Comparison of ENCODE assay signal across 8 mouse cellular contexts in genomic region chr7:12897655-12898410, GRCm38 (mm10). TPM values are rescaled to one million over a fixed set of nuclear protein-coding genes. Genes with fewer than 3 reads are reported as not detected.
A peak's percentile ranks its signal among the peaks of the same experiment; 100 is the strongest.
DNase-seq lines count a peak whose midpoint lies in the region; ATAC-seq lines count a peak whose summit lies in the region.

TSS of gene Zscan22 (plus strand) at chr7:12897815.

- peak within 1 kb of the TSS; percentile 68 for H3K4me2 ChIP-seq in heart, embryonic 13.5 days
- peak within 1 kb of the TSS; percentile 69 for H3K4me2 ChIP-seq in liver, embryonic 12.5 days
- peak within 1 kb of the TSS; percentile 54 for H3K4me2 ChIP-seq in stomach, embryonic 15.5 days

- 0 out of 2 replicates have a peak within 1 kb of the TSS, but pooled peaks have one; percentile 8 for H3K27ac ChIP-seq in brown adipose tissue, adult 24 weeks (replicated peaks; ENCODE audit: low read depth, low read length)
- peak within 1 kb of the TSS; percentile 63; the same call in 1 of the 2 replicates for H3K27ac ChIP-seq in heart, embryonic 13.5 days (replicated peaks)
- H3K27ac ChIP-seq in liver, embryonic 12.5 days = peak within 1 kb of the TSS; percentile 45; the same call in 1 of the 2 replicates
- H3K27ac ChIP-seq in stomach, embryonic 15.5 days = peak within 1 kb of the TSS; percentile 12; the same call in 1 of the 2 replicates

- DNase-seq in CD4-positive, CD25-positive, alpha-beta regulatory T cell, adult 2 months (ENCODE audit: low read depth, low spot score) = peak; percentile 89
- DNase-seq in fat pad, adult 2 months (ENCODE audit: extremely low read depth, low read depth, low spot score) = peak; percentile 68
- DNase-seq in kidney, postnatal 10 days = peak; percentile 94
- DNase-seq in natural killer cell, adult 2 months (ENCODE audit: low spot score in 2 of 2) = peak; percentile 75 to 80

- H3K36me3 ChIP-seq in heart, embryonic 13.5 days = peaks cover 12% of the 10 kb centered on the region
- peaks cover 12% of the 10 kb centered on the region for H3K36me3 ChIP-seq in liver, embryonic 12.5 days
- no peaks in the 10 kb centered on the region for H3K36me3 ChIP-seq in stomach, embryonic 15.5 days

- H3K4me1 ChIP-seq in brown adipose tissue, adult 24 weeks (ENCODE audit: control insufficient read depth, insufficient read depth, insufficient read length, low read length) = no peaks in the 10 kb centered on the region
- H3K4me1 ChIP-seq in heart, embryonic 13.5 days = peaks cover 8% of the 10 kb centered on the region
- H3K4me1 ChIP-seq in liver, embryonic 12.5 days = peaks cover 14% of the 10 kb centered on the region
- peaks cover 6% of the 10 kb centered on the region; the same call in 1 of the 2 replicates for H3K4me1 ChIP-seq in stomach, embryonic 15.5 days

- H3K9ac ChIP-seq in heart, embryonic 13.5 days = peak within 1 kb of the TSS; percentile 88
- H3K9ac ChIP-seq in liver, embryonic 12.5 days = peak within 1 kb of the TSS; percentile 73
- peak within 1 kb of the TSS; percentile 69 for H3K9ac ChIP-seq in stomach, embryonic 15.5 days

- no peaks in the 10 kb centered on the region for H3K9me3 ChIP-seq in heart, embryonic 13.5 days
- H3K9me3 ChIP-seq in liver, embryonic 12.5 days (replicated peaks) = no peaks in the 10 kb centered on the region
- H3K9me3 ChIP-seq in stomach, embryonic 15.5 days = no peaks in the 10 kb centered on the region

- no peaks in the 10 kb centered on the region for H3K27me3 ChIP-seq in heart, embryonic 13.5 days (replicated peaks)
- no peaks in the 10 kb centered on the region for H3K27me3 ChIP-seq in liver, embryonic 12.5 days (replicated peaks)
- no peaks in the 10 kb centered on the region for H3K27me3 ChIP-seq in stomach, embryonic 15.5 days (replicated peaks)

- ATAC-seq in heart, embryonic 13.5 days (ENCODE audit: extremely low read depth, insufficient number of reproducible peaks, low FRiP score, low TSS enrichment) = peak; percentile 95
- peak; percentile 98 for ATAC-seq in liver, embryonic 12.5 days
- peak; percentile 99 for ATAC-seq in stomach, embryonic 15.5 days (ENCODE audit: insufficient read depth, low FRiP score, low read depth)

- peak within 1 kb of the TSS; percentile 72 for H3K4me3 ChIP-seq in brown adipose tissue, adult 24 weeks (ENCODE audit: insufficient read depth, low read depth, low read length)
- H3K4me3 ChIP-seq in heart, embryonic 13.5 days = peak within 1 kb of the TSS; percentile 78
- H3K4me3 ChIP-seq in liver, embryonic 12.5 days = peak within 1 kb of the TSS; percentile 68
- H3K4me3 ChIP-seq in stomach, embryonic 15.5 days (replicated peaks) = peak within 1 kb of the TSS; percentile 71

- 4% methylated on average over 36 of the region's 36 CpGs for WGBS in heart, embryonic 13.5 days
- 3% methylated on average over 36 of the region's 36 CpGs for WGBS in liver, embryonic 12.5 days (ENCODE audit: insufficient replicate concordance)
- 6% methylated on average over 36 of the region's 36 CpGs for WGBS in stomach, embryonic 15.5 days

RNA-seq across cellular contexts. Expression of gene Zscan22, which starts in this region (rescaled TPM):
- 3.0 and 3.6 TPM in 2 replicates for polyA plus RNA-seq in brown adipose tissue, adult 24 weeks (2012; ENCODE audit: insufficient read depth, insufficient read length, missing spikeins)
- polyA plus RNA-seq in heart, embryonic 13.5 days (2015; fragmentation: Nextera tagmentation; extraction: Ambion mirVana) = 10.4 and 11.1 TPM in 2 replicates
- 5.9 and 6.6 TPM in 2 replicates for polyA plus RNA-seq in liver, embryonic 12.5 days (2016; fragmentation: Nextera tagmentation; extraction: Ambion mirVana)
- 13.3 and 15.6 TPM in 2 replicates for polyA plus RNA-seq in stomach, embryonic 15.5 days (2015; fragmentation: Nextera tagmentation; extraction: Ambion mirVana)

Comparison
In these comparisons a context has a peak if more than half of its experiments do, and no peak if none do; other contexts are left out.
1. Peak in every context shown above with its lines: DNase-seq, ATAC-seq, H3K4me3 ChIP-seq and H3K27ac ChIP-seq.
2. H3K27ac ChIP-seq: peak in every context shown above with its lines; median percentile 63 in heart, embryonic 13.5 days; 45 in liver, embryonic 12.5 days; 12 in stomach, embryonic 15.5 days; 8 in brown adipose tissue, adult 24 weeks.